Mouse (Mus musculus) midbrain, embryonic 14.5 days (tissue): ENCODE measurements around the gene Gpr157. TPM values are rescaled to one million over a fixed set of nuclear protein-coding genes. Genes with fewer than 3 reads are reported as not detected.
A peak's percentile ranks its signal among the peaks of the same experiment; 100 is the strongest.

Experiments
- ATAC-seq: fragments of 200-750 bp; cut with Nextera tagmentation; 2 replicates; pipeline ENCODE4 v1.8.0; 2017; ENCODE audit warnings: moderate number of reproducible peaks, moderate library complexity; ENCODE audit not compliant: low FRiP score, low TSS enrichment
- DNase-seq: peaks from one replicate; pipeline ENCODE4 v3.0.0-alpha.2; 2015
- H3K27ac ChIP-seq: fragments of 300-500 bp; sonication (generic); replicated peaks from 2 replicates; pipeline ENCODE4 v1.5.1; 2014; ENCODE audit warnings: mild to moderate bottlenecking, low read depth, low read length, moderate library complexity
- H3K27me3 ChIP-seq: fragments of 300-500 bp; sonication (generic); 2 replicates; pipeline ENCODE4 v1.6.1; 2014; ENCODE audit warnings: low read length, control low read depth, mixed read lengths; ENCODE audit not compliant: control insufficient read depth, insufficient read depth
- H3K36me3 ChIP-seq: fragments of 300-500 bp; sonication (generic); 2 replicates; pipeline ENCODE4 v1.6.1; 2014; ENCODE audit warnings: low read length, control low read depth; ENCODE audit not compliant: control insufficient read depth, insufficient read depth
- H3K4me1 ChIP-seq: fragments of 300-500 bp; sonication (generic); 2 replicates; pipeline ENCODE4 v1.6.1; 2014; ENCODE audit warnings: mild to moderate bottlenecking, antibody characterized with exemption, low read length, control low read depth; ENCODE audit not compliant: control insufficient read depth, insufficient read depth
- H3K4me2 ChIP-seq: fragments of 300-500 bp; sonication (generic); 2 replicates; pipeline ENCODE4 v1.6.1; 2014; ENCODE audit warnings: mild to moderate bottlenecking, low read length, moderate library complexity
- H3K4me3 ChIP-seq: fragments of 300-500 bp; sonication (generic); replicated peaks from 2 replicates; pipeline ENCODE4 v1.5.1; 2014; ENCODE audit warnings: low read depth, low read length
- H3K9ac ChIP-seq: fragments of 300-500 bp; sonication (generic); replicated peaks from 2 replicates; pipeline ENCODE4 v1.6.1; 2014; ENCODE audit warnings: mild to moderate bottlenecking, low read length, moderate library complexity
- H3K9me3 ChIP-seq: fragments of 300-500 bp; sonication (generic); 2 replicates; pipeline ENCODE4 v1.6.1; 2016; ENCODE audit warnings: low read length, control low read depth, mixed read lengths; ENCODE audit not compliant: control insufficient read depth
- WGBS: fragments of 180-500 bp; shearing (Covaris S2); extraction: QIAGEN DNeasy Blood & Tissue Kit; methylation state at CpG from one replicate; pipeline ENCODE4 v1.1.7; 2014; 5-methylcytosine and 5-hydroxymethylcytosine counted together
- polyA plus RNA-seq: library from polyadenylated mRNA; unstranded; fragments of >200 nt; fragmentation: Nextera tagmentation; extraction: Ambion mirVana; gene quantifications from 2 replicates; pipeline ENCODE4 v1.2.1, GENCODE M21; 2014

The Gpr157 gene
- polyA plus RNA-seq, 1 experiment from 2014 or later: 0.25 TPM

DNA sequence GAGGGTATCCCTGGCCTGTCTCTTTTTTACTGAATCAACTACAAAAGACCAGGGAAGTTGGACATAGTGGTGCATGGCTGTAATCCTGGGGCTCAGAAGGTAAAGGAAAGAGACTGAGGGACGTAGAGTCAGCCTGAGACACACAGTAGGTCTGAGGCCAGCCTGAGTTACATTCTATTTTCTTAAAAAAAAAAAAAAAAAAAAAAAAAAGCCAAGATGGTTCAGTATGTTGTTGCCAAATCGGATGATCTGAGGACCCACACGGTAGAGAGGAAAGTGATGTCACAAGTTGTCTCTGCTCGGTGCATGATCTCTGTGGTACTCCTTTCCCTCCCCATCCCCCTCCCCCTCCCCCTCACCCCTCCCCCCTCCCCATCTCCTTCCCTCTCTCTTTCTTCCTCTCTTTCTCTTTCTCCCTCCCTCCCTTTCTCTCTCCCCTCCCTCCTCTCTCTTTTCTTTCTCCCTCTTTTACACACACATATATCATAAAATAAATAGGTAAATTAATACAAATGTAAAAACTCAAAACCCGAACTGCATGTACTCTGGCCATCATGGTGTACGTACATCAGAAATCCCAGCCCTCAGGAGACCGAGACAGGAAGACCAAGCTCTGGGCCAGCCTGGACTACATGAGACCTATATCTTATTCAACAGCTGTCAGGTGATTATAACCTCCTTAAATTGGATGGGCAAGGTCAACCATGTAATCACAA is 50.4 kb downstream of the Gpr157 start:
- DNase-seq: no peak
- H3K9me3 ChIP-seq: no peaks in the 10 kb centered on the region
- H3K27ac ChIP-seq: no peak overlapping the region
- H3K27me3 ChIP-seq: no peaks in the 10 kb centered on the region
- H3K4me3 ChIP-seq: no peak overlapping the region
- ATAC-seq: no peak
- no peaks in the 10 kb centered on the region for H3K4me1 ChIP-seq
- WGBS: 86% methylated on average over 7 of the region's 7 CpGs
- peak overlapping the region; percentile 43; the same call in 1 of the 2 replicates for H3K4me2 ChIP-seq
- no peaks in the 10 kb centered on the region for H3K36me3 ChIP-seq
- no peak overlapping the region for H3K9ac ChIP-seq

DNA sequence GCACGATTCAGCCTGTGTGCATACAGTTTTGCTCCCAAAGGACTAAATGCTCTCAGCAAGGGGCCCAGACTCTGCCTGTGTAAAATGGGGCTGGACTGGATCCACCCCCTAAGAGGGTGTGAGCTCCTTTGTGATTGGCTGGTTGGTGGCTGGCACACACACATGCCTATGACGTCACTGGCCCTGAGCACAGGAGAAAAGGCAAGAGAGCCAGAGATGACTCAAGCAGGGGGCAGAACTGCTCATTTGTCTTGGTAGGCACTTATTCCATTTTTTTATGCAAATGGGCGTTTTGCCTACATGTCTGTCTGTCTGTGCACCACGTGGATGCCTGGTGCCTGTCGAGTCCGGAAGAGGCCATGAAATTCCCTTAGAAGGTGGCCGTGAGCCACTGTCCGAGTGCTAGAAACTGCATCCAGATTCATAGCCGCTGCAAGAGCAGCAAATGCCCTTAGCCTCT is 50.9 kb downstream of the Gpr157 start:
- no peaks in the 10 kb centered on the region for H3K27me3 ChIP-seq
- WGBS: 29% methylated on average over 9 of the region's 9 CpGs
- no peak overlapping the region; the same call in 1 of the 2 replicates for H3K9ac ChIP-seq
- no peaks in the 10 kb centered on the region for H3K9me3 ChIP-seq
- ATAC-seq (peak; percentile 66; the same call in 1 of the 2 replicates), DNase-seq (peak; percentile 85)
- peak overlapping the region; percentile 16 for H3K4me3 ChIP-seq
- no peaks in the 10 kb centered on the region for H3K36me3 ChIP-seq
- H3K4me2 ChIP-seq: peak overlapping the region; percentile 43
- peak overlapping the region; percentile 27; the same call in 1 of the 2 replicates for H3K27ac ChIP-seq
- no peaks in the 10 kb centered on the region for H3K4me1 ChIP-seq

DNA sequence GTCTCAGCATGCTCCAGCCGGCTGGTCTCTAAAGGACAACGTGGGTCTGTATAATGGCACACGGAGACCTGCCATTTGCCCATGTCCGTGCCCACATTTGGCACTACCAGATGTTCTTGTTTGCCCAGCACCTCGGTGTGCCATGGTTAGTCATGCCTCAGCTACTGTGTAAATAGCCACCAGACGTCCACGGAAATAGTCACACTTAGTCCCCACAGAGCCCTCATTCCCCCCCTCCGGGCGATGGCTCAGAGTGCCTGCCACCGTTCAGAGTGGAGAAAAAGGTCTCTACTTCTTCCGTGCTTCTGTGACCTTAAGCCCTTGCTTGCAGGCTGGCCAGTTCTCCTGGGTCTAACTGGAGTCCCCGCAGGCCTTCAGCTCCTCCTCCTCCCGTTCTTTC is 51.9 kb downstream of the Gpr157 start:
- H3K27ac ChIP-seq: no peak overlapping the region
- H3K4me2 ChIP-seq: no peak overlapping the region
- no peak for ATAC-seq
- H3K9ac ChIP-seq: no peak overlapping the region
- no peak overlapping the region for H3K4me3 ChIP-seq
- H3K36me3 ChIP-seq: no peaks in the 10 kb centered on the region
- H3K4me1 ChIP-seq: no peaks in the 10 kb centered on the region
- 73% methylated on average over 13 of the region's 13 CpGs for WGBS
- no peak for DNase-seq
- no peaks in the 10 kb centered on the region for H3K27me3 ChIP-seq
- no peaks in the 10 kb centered on the region for H3K9me3 ChIP-seq

DNA sequence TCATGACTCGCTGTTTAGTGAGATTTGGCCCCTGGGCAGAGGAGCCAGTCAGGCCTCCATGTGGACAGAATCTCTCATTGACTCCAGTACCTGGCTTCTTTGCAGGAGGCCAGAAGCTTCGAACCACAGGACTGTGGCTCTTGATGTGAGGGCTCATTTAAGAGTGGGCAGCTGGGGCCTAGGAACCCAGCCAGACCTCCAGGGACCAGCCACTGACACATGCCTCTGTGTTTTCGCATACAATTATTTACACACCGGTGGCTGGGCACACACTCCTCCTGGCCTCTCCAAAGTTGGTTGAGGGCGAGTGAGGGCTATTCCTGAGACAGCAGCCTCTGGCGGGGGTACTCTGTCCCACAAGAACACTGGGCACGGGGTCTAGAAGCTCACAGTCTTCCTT is 53.2 kb downstream of the Gpr157 start:
- Histone ChIP-seq H3K4me3 (no peak overlapping the region), H3K36me3 (no peaks in the 10 kb centered on the region), H3K27me3 (no peaks in the 10 kb centered on the region), H3K4me2 (no peak overlapping the region), H3K9me3 (no peaks in the 10 kb centered on the region), H3K4me1 (no peaks in the 10 kb centered on the region), H3K9ac (no peak overlapping the region), H3K27ac (no peak overlapping the region)
- DNase-seq (no peak), ATAC-seq (no peak)
- WGBS: 68% methylated on average over 7 of the region's 7 CpGs

DNA sequence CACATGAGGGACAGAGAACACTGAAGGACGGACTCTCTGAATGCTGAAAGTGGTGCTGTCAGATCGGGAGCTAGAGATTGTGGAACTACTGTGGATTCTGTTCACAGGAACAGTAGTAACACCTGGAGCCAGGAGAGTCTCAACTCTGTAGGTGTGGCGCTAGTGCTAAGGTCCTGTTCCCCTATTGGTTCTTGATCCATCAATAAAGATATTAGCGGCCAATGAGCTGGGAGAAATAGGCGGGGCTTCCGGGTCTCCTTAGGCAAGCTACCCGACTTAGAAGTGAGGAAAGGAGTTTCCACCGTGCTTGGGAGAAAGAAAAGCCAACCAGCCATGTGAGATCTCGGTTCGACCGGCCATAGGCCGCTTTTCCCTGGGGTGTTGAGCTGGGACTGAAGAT is 57.1 kb downstream of the Gpr157 start:
- Histone ChIP-seq H3K4me3 (no peak overlapping the region), H3K4me2 (no peak overlapping the region), H3K9me3 (no peaks in the 10 kb centered on the region), H3K36me3 (no peaks in the 10 kb centered on the region), H3K9ac (no peak overlapping the region), H3K4me1 (no peaks in the 10 kb centered on the region), H3K27ac (no peak overlapping the region), H3K27me3 (no peaks in the 10 kb centered on the region)
- ATAC-seq (no peak), DNase-seq (no peak)
- WGBS: 22% methylated on average over 12 of the region's 12 CpGs

DNA sequence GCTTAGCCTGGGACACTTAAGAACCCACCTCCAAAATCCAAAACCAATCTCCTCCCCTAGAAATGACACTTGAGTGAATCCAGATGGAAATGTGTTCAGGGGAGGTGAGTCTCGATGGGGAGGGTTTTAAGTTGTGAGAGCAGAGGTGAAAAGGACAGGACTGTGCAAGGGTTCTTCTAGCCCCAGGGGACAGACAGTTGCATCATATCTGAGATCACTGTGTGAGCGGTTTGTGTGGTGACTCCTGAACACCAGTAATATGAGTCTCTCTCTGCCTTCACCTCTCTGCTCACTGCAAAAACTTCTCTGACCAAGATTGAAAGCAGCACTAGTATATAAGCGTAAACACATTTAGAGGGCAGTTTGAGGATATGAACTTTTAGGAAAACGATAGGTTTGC is 59.1 kb downstream of the Gpr157 start:
- H3K27me3 ChIP-seq: no peaks in the 10 kb centered on the region
- H3K4me3 ChIP-seq: no peak overlapping the region
- no peak for ATAC-seq
- no peak overlapping the region for H3K4me2 ChIP-seq
- H3K9me3 ChIP-seq: no peaks in the 10 kb centered on the region
- no peak overlapping the region for H3K27ac ChIP-seq
- no peak overlapping the region for H3K9ac ChIP-seq
- no peak for DNase-seq
- WGBS: 93% methylated on average over 4 of the region's 4 CpGs
- no peaks in the 10 kb centered on the region for H3K4me1 ChIP-seq
- no peaks in the 10 kb centered on the region for H3K36me3 ChIP-seq

DNA sequence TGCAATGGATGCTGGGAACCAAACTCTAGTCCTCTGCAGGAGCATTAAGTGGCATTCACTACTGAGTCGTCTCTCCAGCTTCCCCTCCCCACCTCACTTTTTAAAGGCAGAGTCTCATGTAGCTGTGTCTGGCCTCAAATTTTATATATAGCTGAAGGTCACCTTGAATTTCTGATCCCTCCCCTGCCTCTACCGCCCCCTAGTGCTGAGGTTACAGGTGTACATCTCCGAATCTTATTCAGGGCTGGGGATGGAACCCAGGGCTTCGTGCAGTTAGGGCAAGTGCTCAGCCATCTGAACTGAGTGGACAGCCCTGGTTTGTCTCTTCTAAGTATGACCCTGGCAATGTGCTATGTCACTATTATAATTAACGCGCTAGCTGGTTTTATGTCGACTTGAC is 63.9 kb downstream of the Gpr157 start:
- Histone ChIP-seq H3K27ac (no peak overlapping the region), H3K4me3 (no peak overlapping the region), H3K4me1 (no peaks in the 10 kb centered on the region), H3K9ac (no peak overlapping the region), H3K27me3 (no peaks in the 10 kb centered on the region), H3K9me3 (no peaks in the 10 kb centered on the region), H3K36me3 (no peaks in the 10 kb centered on the region), H3K4me2 (no peak overlapping the region)
- ATAC-seq (no peak), DNase-seq (no peak)
- WGBS: 82% methylated on average over 7 of the region's 7 CpGs

DNA sequence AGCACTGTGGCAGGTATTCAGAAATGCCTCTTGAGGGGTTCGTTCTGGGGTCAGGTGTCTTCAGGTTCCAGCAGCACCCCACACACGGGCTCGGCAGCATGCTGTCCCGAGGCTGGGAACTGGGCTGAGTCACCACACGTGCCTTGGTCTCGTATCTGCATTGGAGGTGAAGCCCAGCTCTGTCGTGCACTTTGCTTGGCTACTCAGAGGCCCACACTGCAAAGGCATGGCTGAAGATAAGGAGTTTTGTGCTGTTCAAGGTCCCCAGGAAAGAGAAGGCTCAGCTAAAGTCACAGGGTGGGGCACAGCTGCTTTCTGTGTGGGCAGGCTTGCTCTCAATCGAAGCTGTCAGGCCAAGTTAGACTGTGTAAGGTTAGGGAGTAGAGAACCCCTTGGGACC is 65.3 kb downstream of the Gpr157 start:
- H3K9me3 ChIP-seq: no peaks in the 10 kb centered on the region
- H3K36me3 ChIP-seq: no peaks in the 10 kb centered on the region
- DNase-seq (no peak), ATAC-seq (no peak)
- no peak overlapping the region for H3K4me3 ChIP-seq
- 87% methylated on average over 8 of the region's 8 CpGs for WGBS
- no peak overlapping the region for H3K27ac ChIP-seq
- no peaks in the 10 kb centered on the region for H3K4me1 ChIP-seq
- no peaks in the 10 kb centered on the region for H3K27me3 ChIP-seq
- no peak overlapping the region for H3K9ac ChIP-seq
- H3K4me2 ChIP-seq: no peak overlapping the region

DNA sequence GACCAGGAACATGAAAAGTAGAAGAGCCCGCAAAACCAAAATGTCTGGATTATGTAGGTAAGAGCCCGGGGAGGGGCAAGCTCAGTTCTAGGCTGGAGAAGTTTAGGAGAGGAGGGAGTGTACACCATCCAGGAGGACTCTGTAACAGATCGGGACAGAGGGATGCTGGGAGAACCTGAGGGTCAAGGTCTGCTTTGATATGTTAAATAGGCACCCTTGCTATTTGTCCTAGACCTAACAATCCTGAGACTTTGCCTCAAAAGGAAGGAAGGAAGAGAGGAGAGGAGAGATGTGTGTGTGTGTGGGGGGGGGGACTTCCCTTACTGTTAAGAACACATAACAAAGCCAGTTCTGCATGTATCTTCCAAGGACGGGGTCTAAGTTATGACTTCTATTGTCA is 68.1 kb downstream of the Gpr157 start:
- H3K4me2 ChIP-seq: no peak overlapping the region
- DNase-seq (no peak), ATAC-seq (no peak)
- no peaks in the 10 kb centered on the region for H3K36me3 ChIP-seq
- no peaks in the 10 kb centered on the region for H3K27me3 ChIP-seq
- no peak overlapping the region for H3K4me3 ChIP-seq
- no peak overlapping the region for H3K27ac ChIP-seq
- H3K4me1 ChIP-seq: no peaks in the 10 kb centered on the region
- no peak overlapping the region for H3K9ac ChIP-seq
- H3K9me3 ChIP-seq: no peaks in the 10 kb centered on the region
- WGBS: 89% methylated on average over 4 of the region's 4 CpGs
